In genomic region chr15:92347902-92348301, GRCm38 (mm10) we compare ENCODE assay signal across 14 mouse cellular contexts. TPM values are rescaled to one million over a fixed set of nuclear protein-coding genes. Genes with fewer than 3 reads are reported as not detected.
DNase-seq lines count a peak whose midpoint lies in the region; ATAC-seq and TF ChIP-seq lines count a peak whose summit lies in the region.
"Had no signal": no experiment of that assay in that cellular context is flagged by ENCODE, and none has a peak within 500 bp of the region (broad histone marks: within the 10 kb centered on the region; RNA-seq: fewer than 3 reads in every experiment).

No protein-coding gene starts in this region.

- WGBS in liver, embryonic 14.5 days (ENCODE audit: insufficient replicate concordance): 45% methylated on average over 3 of the region's 3 CpGs
- WGBS in embryonic facial prominence, embryonic 11.5 days: 27% methylated on average over 3 of the region's 3 CpGs
- WGBS in hindbrain, embryonic 16.5 days: 18% methylated on average over 3 of the region's 3 CpGs
- WGBS in neural tube, embryonic 11.5 days: 22% methylated on average over 3 of the region's 3 CpGs
- 29% methylated on average over 3 of the region's 3 CpGs for WGBS in lung, postnatal 0 days

- H3K9ac ChIP-seq in liver, embryonic 14.5 days (replicated peaks): no peak overlapping the region
- H3K9ac ChIP-seq in embryonic facial prominence, embryonic 11.5 days (replicated peaks; ENCODE audit: low read length): no peak overlapping the region
- no peak overlapping the region for H3K9ac ChIP-seq in hindbrain, embryonic 16.5 days (ENCODE audit: low read depth, low read length)
- no peak overlapping the region for H3K9ac ChIP-seq in neural tube, embryonic 11.5 days (ENCODE audit: low read length)
- H3K9ac ChIP-seq in lung, postnatal 0 days (replicated peaks; ENCODE audit: low read depth): no peak overlapping the region
- H3K9ac ChIP-seq: limb, embryonic 15.5 days had no signal

- ATAC-seq in liver, embryonic 14.5 days (ENCODE audit: insufficient read depth): no peak
- ATAC-seq in embryonic facial prominence, embryonic 11.5 days (replicated peaks; ENCODE audit: insufficient number of reproducible peaks, low FRiP score, low TSS enrichment, low read depth): 0 out of 2 replicates have a peak, but pooled peaks have one; percentile 65
- peak; percentile 85 for ATAC-seq in hindbrain, embryonic 16.5 days
- no peak for ATAC-seq in neural tube, embryonic 11.5 days (ENCODE audit: insufficient read depth, low FRiP score, low TSS enrichment)
- ATAC-seq in lung, postnatal 0 days: no peak
- no peak for ATAC-seq in erythroblast, adult 5-6 weeks (replicated peaks; ENCODE audit: low FRiP score, poor library complexity, severe bottlenecking)

- H3K4me2 ChIP-seq in liver, embryonic 14.5 days (ENCODE audit: low read depth): peak overlapping the region; percentile 28; the same call in 1 of the 2 replicates
- no peak overlapping the region for H3K4me2 ChIP-seq in embryonic facial prominence, embryonic 11.5 days (ENCODE audit: low read depth, low read length)
- no peak overlapping the region for H3K4me2 ChIP-seq in hindbrain, embryonic 16.5 days (ENCODE audit: low read length)
- no peak overlapping the region for H3K4me2 ChIP-seq in neural tube, embryonic 11.5 days (ENCODE audit: low read depth)
- no peak overlapping the region for H3K4me2 ChIP-seq in lung, postnatal 0 days (replicated peaks; ENCODE audit: low read depth, low read length)
- H3K4me2 ChIP-seq: limb, embryonic 15.5 days had no signal

- H3K9me3 ChIP-seq in liver, embryonic 14.5 days (ENCODE audit: control insufficient read depth, low read length): no peaks in the 10 kb centered on the region
- no peaks in the 10 kb centered on the region for H3K9me3 ChIP-seq in embryonic facial prominence, embryonic 11.5 days (replicated peaks; ENCODE audit: control insufficient read depth, low read length)
- H3K9me3 ChIP-seq in hindbrain, embryonic 16.5 days (ENCODE audit: control insufficient read depth, low read length): no peaks in the 10 kb centered on the region
- H3K9me3 ChIP-seq in neural tube, embryonic 11.5 days (ENCODE audit: control insufficient read depth, low read length): no peaks in the 10 kb centered on the region
- H3K9me3 ChIP-seq in lung, postnatal 0 days (ENCODE audit: low read length): no peaks in the 10 kb centered on the region
- H3K9me3 ChIP-seq: limb, embryonic 15.5 days had no signal

- no peak for TF ChIP-seq EP300 in liver, embryonic 14.5 days (IDR thresholded peaks at IDR 0.05; ENCODE audit: low read depth)
- no peak for TF ChIP-seq EP300 in lung, postnatal 0 days (IDR thresholded peaks at IDR 0.05)

- no peak for TF ChIP-seq CTCF in liver, embryonic 14.5 days (IDR thresholded peaks at IDR 0.05; ENCODE audit: low read depth)
- TF ChIP-seq CTCF in lung, postnatal 0 days (IDR thresholded peaks at IDR 0.05): no peak

- H3K27ac ChIP-seq in liver, embryonic 14.5 days: peak overlapping the region; percentile 16; the same call in 1 of the 2 replicates
- no peak overlapping the region for H3K27ac ChIP-seq in embryonic facial prominence, embryonic 11.5 days (replicated peaks; ENCODE audit: low read depth, low read length)
- no peak overlapping the region for H3K27ac ChIP-seq in hindbrain, embryonic 16.5 days (ENCODE audit: low read depth, low read length)
- H3K27ac ChIP-seq in neural tube, embryonic 11.5 days (ENCODE audit: low read depth, low read length): no peak overlapping the region
- H3K27ac ChIP-seq in lung, postnatal 0 days (ENCODE audit: low read length): no peak overlapping the region
- H3K27ac ChIP-seq: limb, embryonic 15.5 days had no signal

- no peaks in the 10 kb centered on the region for H3K27me3 ChIP-seq in liver, embryonic 14.5 days (ENCODE audit: control insufficient read depth, insufficient read depth, low read length)
- H3K27me3 ChIP-seq in embryonic facial prominence, embryonic 11.5 days (ENCODE audit: control insufficient read depth, insufficient read depth, low read length): no peaks in the 10 kb centered on the region
- H3K27me3 ChIP-seq in hindbrain, embryonic 16.5 days (replicated peaks; ENCODE audit: control insufficient read depth, insufficient read depth, low read length): no peaks in the 10 kb centered on the region
- no peaks in the 10 kb centered on the region for H3K27me3 ChIP-seq in neural tube, embryonic 11.5 days (ENCODE audit: control insufficient read depth, insufficient read depth, low read length)
- H3K27me3 ChIP-seq in lung, postnatal 0 days (replicated peaks; ENCODE audit: insufficient read depth, low read length): no peaks in the 10 kb centered on the region
- H3K27me3 ChIP-seq: limb, embryonic 15.5 days had no signal

- no peak for DNase-seq in liver, embryonic 14.5 days (ENCODE audit: low read depth in 3 of 3, low spot score in 3 of 3)
- no peak for DNase-seq in liver
- DNase-seq in embryonic facial prominence, embryonic 11.5 days (ENCODE audit: low spot score): peak; percentile 54
- DNase-seq in neural tube, embryonic 11.5 days (ENCODE audit: low spot score): peak; percentile 62
- no peak for DNase-seq in testis, postnatal 14 days (ENCODE audit: low spot score)
- DNase-seq in lung, postnatal 0 days (ENCODE audit: low spot score): no peak
- DNase-seq: gastrocnemius, postnatal 36 days; heart, postnatal 36 days; thymus, postnatal 36 days had no signal

- peaks cover 4 to 37% of the 10 kb centered on the region in 2 experiments for H3K4me1 ChIP-seq in liver, embryonic 14.5 days (replicated peaks; ENCODE audit: control insufficient read depth in 2 of 2, insufficient read depth in 2 of 2, low read length in 1 of 2)
- H3K4me1 ChIP-seq in embryonic facial prominence, embryonic 11.5 days (ENCODE audit: control insufficient read depth, insufficient read depth, low read length): peaks cover 3% of the 10 kb centered on the region; the same call in 1 of the 2 replicates
- H3K4me1 ChIP-seq in hindbrain, embryonic 16.5 days (ENCODE audit: control insufficient read depth, insufficient read depth, low read depth, low read length): peaks cover 6% of the 10 kb centered on the region; the same call in 1 of the 2 replicates
- H3K4me1 ChIP-seq in neural tube, embryonic 11.5 days (ENCODE audit: control insufficient read depth, insufficient read depth, low read length): no peaks in the 10 kb centered on the region
- H3K4me1 ChIP-seq in lung, postnatal 0 days (ENCODE audit: insufficient read depth, low read depth, low read length): no peaks in the 10 kb centered on the region
- H3K4me1 ChIP-seq: limb, embryonic 15.5 days had no signal

- no peak overlapping the region for H3K4me3 ChIP-seq in liver, embryonic 14.5 days (ENCODE audit: insufficient read depth in 1 of 2, low read depth in 2 of 2, low read length in 2 of 2)
- H3K4me3 ChIP-seq in embryonic facial prominence, embryonic 11.5 days (ENCODE audit: low read depth, low read length): no peak overlapping the region
- no peak overlapping the region for H3K4me3 ChIP-seq in hindbrain, embryonic 16.5 days (ENCODE audit: low read length)
- H3K4me3 ChIP-seq in neural tube, embryonic 11.5 days (ENCODE audit: low read depth, low read length): no peak overlapping the region
- no peak overlapping the region for H3K4me3 ChIP-seq in lung, postnatal 0 days (ENCODE audit: low read depth, low read length)
- H3K4me3 ChIP-seq: limb, embryonic 15.5 days had no signal

- H3K36me3 ChIP-seq in liver, embryonic 14.5 days (replicated peaks; ENCODE audit: control insufficient read depth, insufficient read depth, low read depth): no peaks in the 10 kb centered on the region
- H3K36me3 ChIP-seq in embryonic facial prominence, embryonic 11.5 days (replicated peaks; ENCODE audit: control insufficient read depth, insufficient read depth, low read depth, low read length): no peaks in the 10 kb centered on the region
- H3K36me3 ChIP-seq in hindbrain, embryonic 16.5 days (ENCODE audit: control insufficient read depth, insufficient read depth, low read length): no peaks in the 10 kb centered on the region
- H3K36me3 ChIP-seq in neural tube, embryonic 11.5 days (ENCODE audit: control insufficient read depth, insufficient read depth, low read length): no peaks in the 10 kb centered on the region
- no peaks in the 10 kb centered on the region for H3K36me3 ChIP-seq in lung, postnatal 0 days (ENCODE audit: insufficient read depth, low read length)
- H3K36me3 ChIP-seq: limb, embryonic 15.5 days had no signal

RNA-seq across cellular contexts. Expression of gene Pdzrn4, which starts 48.8 kb away (rescaled TPM):
- polyA plus RNA-seq in liver, embryonic 14.5 days (2012; rRNA removed): not detected in 2 replicates
- polyA plus RNA-seq in liver, embryonic 14.5 days (2014; fragmentation: Nextera tagmentation; extraction: Ambion mirVana): not detected in 2 replicates
- 2.8 and 3.2 TPM in 2 replicates for polyA plus RNA-seq in embryonic facial prominence, embryonic 11.5 days (2014; fragmentation: Nextera tagmentation; extraction: Ambion mirVana)
- polyA plus RNA-seq in hindbrain, embryonic 16.5 days (2015; fragmentation: Nextera tagmentation; extraction: Ambion mirVana): 24.8 and 26.6 TPM in 2 replicates
- polyA plus RNA-seq in neural tube, embryonic 11.5 days (2014; fragmentation: Nextera tagmentation; extraction: Ambion mirVana): 12.5 and 14.4 TPM in 2 replicates
- polyA plus RNA-seq in lung, postnatal 0 days (2015; fragmentation: Nextera tagmentation; extraction: Ambion mirVana): 0.60 and 0.70 TPM in 2 replicates
- not detected in 2 replicates for total RNA-seq in erythroblast, adult 5-6 weeks (2015; ENCODE audit: low replicate concordance)
- not detected in 2 replicates for total RNA-seq in erythroblast, adult 5-6 weeks (2017; ENCODE audit: low replicate concordance)
- total RNA-seq: ES-E14; megakaryocyte progenitor cell, adult 5-6 weeks had no signal

Comparison
In these comparisons a context has a peak if more than half of its experiments do, and no peak if none do; other contexts are left out.
1. ATAC-seq: peak in embryonic facial prominence, embryonic 11.5 days (single experiment) and hindbrain, embryonic 16.5 days (single experiment); none in liver, embryonic 14.5 days (single experiment), neural tube, embryonic 11.5 days (single experiment), lung, postnatal 0 days (single experiment) and erythroblast, adult 5-6 weeks (single experiment).
2. DNase-seq: peak in embryonic facial prominence, embryonic 11.5 days (single experiment) and neural tube, embryonic 11.5 days (single experiment); none in liver, embryonic 14.5 days (0 of 3), liver (single experiment), testis, postnatal 14 days (single experiment) and lung, postnatal 0 days (single experiment).